In genomic region chr11:86472771-86473171, GRCm38 (mm10) we compare ENCODE assay signal across 8 mouse cellular contexts. TPM values are rescaled to one million over a fixed set of nuclear protein-coding genes. Genes with fewer than 3 reads are reported as not detected.
DNase-seq lines count a peak whose midpoint lies in the region; ATAC-seq and TF ChIP-seq lines count a peak whose summit lies in the region.

No protein-coding gene starts in this region.

- H3K27me3 ChIP-seq in hindbrain, embryonic 12.5 days: no peaks in the 10 kb centered on the region
- H3K27me3 ChIP-seq in hindbrain, embryonic 11.5 days (ENCODE audit: control insufficient read depth, insufficient read depth, low read length): no peaks in the 10 kb centered on the region
- H3K27me3 ChIP-seq in heart, embryonic 11.5 days (ENCODE audit: control insufficient read depth, insufficient read depth, low read length): no peaks in the 10 kb centered on the region
- no peaks in the 10 kb centered on the region for H3K27me3 ChIP-seq in limb, embryonic 13.5 days
- no peaks in the 10 kb centered on the region for H3K27me3 ChIP-seq in stomach, postnatal 0 days (ENCODE audit: control insufficient read depth, insufficient read depth, low read length)

- no peak for DNase-seq in hindbrain, embryonic 11.5 days (ENCODE audit: low spot score)
- DNase-seq in 416B (ENCODE audit: low read depth): peak; percentile 53
- peak; percentile 55 for DNase-seq in brain, embryonic 14.5 days (ENCODE audit: low read depth)
- DNase-seq in stomach, postnatal 0 days (ENCODE audit: low spot score): no peak
- no peak for DNase-seq in spleen, postnatal 4 days (ENCODE audit: low spot score in 2 of 2)

- peak overlapping the region; percentile 17; the same call in 1 of the 2 replicates for H3K4me2 ChIP-seq in hindbrain, embryonic 12.5 days (replicated peaks)
- H3K4me2 ChIP-seq in hindbrain, embryonic 11.5 days (replicated peaks; ENCODE audit: low read depth, low read length): no peak overlapping the region
- H3K4me2 ChIP-seq in heart, embryonic 11.5 days: peak overlapping the region; percentile 50
- peak overlapping the region; percentile 54 for H3K4me2 ChIP-seq in limb, embryonic 13.5 days (replicated peaks)
- peak overlapping the region; percentile 49 for H3K4me2 ChIP-seq in stomach, postnatal 0 days (replicated peaks; ENCODE audit: low read depth)

- no peak overlapping the region for H3K9ac ChIP-seq in hindbrain, embryonic 12.5 days
- no peak overlapping the region for H3K9ac ChIP-seq in hindbrain, embryonic 11.5 days (ENCODE audit: low read depth, low read length)
- H3K9ac ChIP-seq in heart, embryonic 11.5 days (ENCODE audit: low read depth, low read length): peak overlapping the region; percentile 57; the same call in 1 of the 2 replicates
- no peak overlapping the region for H3K9ac ChIP-seq in limb, embryonic 13.5 days
- H3K9ac ChIP-seq in stomach, postnatal 0 days (ENCODE audit: low read length): no peak overlapping the region

- H3K4me3 ChIP-seq in hindbrain, embryonic 12.5 days: no peak overlapping the region
- no peak overlapping the region for H3K4me3 ChIP-seq in hindbrain, embryonic 11.5 days (ENCODE audit: low read depth, low read length)
- peak overlapping the region; percentile 14; the same call in 1 of the 2 replicates for H3K4me3 ChIP-seq in heart, embryonic 11.5 days (ENCODE audit: low read depth, low read length)
- peak overlapping the region; percentile 25 for H3K4me3 ChIP-seq in limb, embryonic 13.5 days
- H3K4me3 ChIP-seq in stomach, postnatal 0 days (ENCODE audit: low read depth, low read length): peak overlapping the region; percentile 20; the same call in 1 of the 2 replicates

- TF ChIP-seq POLR2A in brain, embryonic 14.5 days (IDR thresholded peaks at IDR 0.05; ENCODE audit: borderline replicate concordance, extremely low read depth, insufficient read depth, insufficient read length, poor library complexity, severe bottlenecking): no peak

- 0 out of 2 replicates have a peak, but pooled peaks cover 4% of the 10 kb centered on the region for H3K4me1 ChIP-seq in hindbrain, embryonic 12.5 days
- no peaks in the 10 kb centered on the region for H3K4me1 ChIP-seq in hindbrain, embryonic 11.5 days (replicated peaks; ENCODE audit: control insufficient read depth, insufficient read depth, low read length)
- H3K4me1 ChIP-seq in heart, embryonic 11.5 days (ENCODE audit: control insufficient read depth, insufficient read depth, low read length): peaks cover 3% of the 10 kb centered on the region; the same call in 1 of the 2 replicates
- H3K4me1 ChIP-seq in limb, embryonic 13.5 days: peaks cover 29% of the 10 kb centered on the region
- H3K4me1 ChIP-seq in stomach, postnatal 0 days (replicated peaks; ENCODE audit: control insufficient read depth, insufficient read depth): no peaks in the 10 kb centered on the region; the same call in 1 of the 2 replicates

- peak overlapping the region; percentile 52; the same call in 1 of the 2 replicates for H3K27ac ChIP-seq in hindbrain, embryonic 12.5 days
- no peak overlapping the region for H3K27ac ChIP-seq in hindbrain, embryonic 11.5 days (ENCODE audit: low read depth, low read length)
- peak overlapping the region; percentile 51 for H3K27ac ChIP-seq in heart, embryonic 11.5 days (ENCODE audit: low read depth, low read length)
- peak overlapping the region; percentile 34; the same call in 1 of the 2 replicates for H3K27ac ChIP-seq in limb, embryonic 13.5 days
- H3K27ac ChIP-seq in stomach, postnatal 0 days (replicated peaks): peak overlapping the region; percentile 31

- no peak for TF ChIP-seq CTCF in brain, embryonic 14.5 days (IDR thresholded peaks at IDR 0.05; ENCODE audit: borderline replicate concordance, extremely low read depth, insufficient read depth, insufficient read length)
- no peak for TF ChIP-seq CTCF in stomach, postnatal 0 days (IDR thresholded peaks at IDR 0.05; ENCODE audit: low read depth)

- no peaks in the 10 kb centered on the region for H3K9me3 ChIP-seq in hindbrain, embryonic 12.5 days (replicated peaks)
- no peaks in the 10 kb centered on the region for H3K9me3 ChIP-seq in hindbrain, embryonic 11.5 days (ENCODE audit: control insufficient read depth, low read length)
- H3K9me3 ChIP-seq in heart, embryonic 11.5 days (replicated peaks; ENCODE audit: control insufficient read depth, low read length): no peaks in the 10 kb centered on the region
- H3K9me3 ChIP-seq in limb, embryonic 13.5 days: no peaks in the 10 kb centered on the region
- no peaks in the 10 kb centered on the region for H3K9me3 ChIP-seq in stomach, postnatal 0 days (ENCODE audit: control insufficient read depth, low read length)

- TF ChIP-seq EP300 in stomach, postnatal 0 days (optimal IDR thresholded peaks at IDR 0.05): no peak

- H3K36me3 ChIP-seq in hindbrain, embryonic 12.5 days: no peaks in the 10 kb centered on the region
- no peaks in the 10 kb centered on the region for H3K36me3 ChIP-seq in hindbrain, embryonic 11.5 days (ENCODE audit: control insufficient read depth, insufficient read depth, low read length)
- no peaks in the 10 kb centered on the region for H3K36me3 ChIP-seq in heart, embryonic 11.5 days (ENCODE audit: control insufficient read depth, insufficient read depth, low read length)
- H3K36me3 ChIP-seq in limb, embryonic 13.5 days: no peaks in the 10 kb centered on the region
- no peaks in the 10 kb centered on the region for H3K36me3 ChIP-seq in stomach, postnatal 0 days (ENCODE audit: control insufficient read depth, insufficient read depth, low read length)

- 40% methylated on average over 7 of the region's 7 CpGs for WGBS in hindbrain, embryonic 12.5 days
- WGBS in hindbrain, embryonic 11.5 days: 48% methylated on average over 7 of the region's 7 CpGs
- 19% methylated on average over 7 of the region's 7 CpGs for WGBS in heart, embryonic 11.5 days (ENCODE audit: insufficient replicate concordance)
- 5% methylated on average over 7 of the region's 7 CpGs for WGBS in limb, embryonic 13.5 days
- 5% methylated on average over 7 of the region's 7 CpGs for WGBS in stomach, postnatal 0 days

- no peak for ATAC-seq in hindbrain, embryonic 12.5 days (ENCODE audit: low FRiP score)
- ATAC-seq in hindbrain, embryonic 11.5 days (ENCODE audit: low FRiP score): no peak
- peak; percentile 31; the same call in 1 of the 2 replicates for ATAC-seq in heart, embryonic 11.5 days (replicated peaks; ENCODE audit: insufficient number of reproducible peaks, low FRiP score, low TSS enrichment)
- peak; percentile 48; the same call in 1 of the 2 replicates for ATAC-seq in limb, embryonic 13.5 days (ENCODE audit: low FRiP score, low read depth)
- peak; percentile 46; the same call in 1 of the 2 replicates for ATAC-seq in stomach, postnatal 0 days (ENCODE audit: low FRiP score, low TSS enrichment)

RNA-seq across cellular contexts. Expression of gene Rnft1, which starts 11.7 kb away (rescaled TPM):
- polyA plus RNA-seq in hindbrain, embryonic 12.5 days (2016; fragmentation: Nextera tagmentation; extraction: Ambion mirVana): 22.4 and 24.6 TPM in 2 replicates
- polyA plus RNA-seq in hindbrain, embryonic 11.5 days (2014; fragmentation: Nextera tagmentation; extraction: Ambion mirVana): 21.5 and 26.3 TPM in 2 replicates
- polyA plus RNA-seq in brain, embryonic 14.5 days (2012; rRNA removed): 6.3 and 8.3 TPM in 2 replicates
- 38.4 and 41.5 TPM in 2 replicates for polyA plus RNA-seq in heart, embryonic 11.5 days (2014; fragmentation: Nextera tagmentation; extraction: Ambion mirVana)
- polyA plus RNA-seq in limb, embryonic 13.5 days (2015; fragmentation: Nextera tagmentation; extraction: Ambion mirVana): 42.6 and 44.9 TPM in 2 replicates
- 58.2 and 60.8 TPM in 2 replicates for polyA plus RNA-seq in stomach, postnatal 0 days (2015; fragmentation: Nextera tagmentation; extraction: Ambion mirVana)

Comparison
In these comparisons a context has a peak if more than half of its experiments do, and no peak if none do; other contexts are left out.
1. ATAC-seq: peak in heart, embryonic 11.5 days (single experiment), limb, embryonic 13.5 days (single experiment) and stomach, postnatal 0 days (single experiment); none in hindbrain, embryonic 12.5 days (single experiment) and hindbrain, embryonic 11.5 days (single experiment).
2. H3K4me3 ChIP-seq: peak in heart, embryonic 11.5 days (single experiment), limb, embryonic 13.5 days (single experiment) and stomach, postnatal 0 days (single experiment); none in hindbrain, embryonic 12.5 days (single experiment) and hindbrain, embryonic 11.5 days (single experiment).
3. DNase-seq: peak in 416B (single experiment) and brain, embryonic 14.5 days (single experiment); none in hindbrain, embryonic 11.5 days (single experiment), stomach, postnatal 0 days (single experiment) and spleen, postnatal 4 days (0 of 2).